Comparison of ENCODE assay signal across 8 mouse cellular contexts in genomic region chr6:21949771-21950448, GRCm38 (mm10). TPM values are rescaled to one million over a fixed set of nuclear protein-coding genes. Genes with fewer than 3 reads are reported as not detected.
DNase-seq lines count a peak whose midpoint lies in the region; ATAC-seq lines count a peak whose summit lies in the region.

No protein-coding gene starts in this region.

- peak overlapping the region; percentile 54 for H3K4me2 ChIP-seq in hindbrain, embryonic 16.5 days (ENCODE audit: low read length)

- peaks cover 8% of the 10 kb centered on the region for H3K4me1 ChIP-seq in hindbrain, embryonic 16.5 days (ENCODE audit: control insufficient read depth, insufficient read depth, low read depth, low read length)

- H3K79me2 ChIP-seq in macrophage (ENCODE audit: inconsistent target), result peaks cover 18% of the 10 kb centered on the region

- no peaks in the 10 kb centered on the region for H3K9me3 ChIP-seq in hindbrain, embryonic 16.5 days (ENCODE audit: control insufficient read depth, low read length)

- no peaks in the 10 kb centered on the region for H3K27me3 ChIP-seq in hindbrain, embryonic 16.5 days (replicated peaks; ENCODE audit: control insufficient read depth, insufficient read depth, low read length)

- WGBS in hindbrain, embryonic 16.5 days, result under 1% methylated on average over 41 of the region's 68 CpGs
- under 1% methylated on average over 56 of the region's 68 CpGs for WGBS in macrophage (ENCODE audit: missing documents)

- H3K27ac ChIP-seq in hindbrain, embryonic 16.5 days (ENCODE audit: low read depth, low read length), result peak overlapping the region; percentile 99
- H3K27ac ChIP-seq in macrophage, result peak overlapping the region; percentile 58

- H3K36me3 ChIP-seq in hindbrain, embryonic 16.5 days (ENCODE audit: control insufficient read depth, insufficient read depth, low read length), result no peaks in the 10 kb centered on the region; the same call in 1 of the 2 replicates
- H3K36me3 ChIP-seq in macrophage (ENCODE audit: inconsistent target), result peaks cover 12% of the 10 kb centered on the region

- ATAC-seq in hindbrain, embryonic 16.5 days, result peak; percentile 96

- peak overlapping the region; percentile 88 for H3K9ac ChIP-seq in hindbrain, embryonic 16.5 days (ENCODE audit: low read depth, low read length)

- peak; percentile 96 for DNase-seq in R1 (ENCODE audit: low read depth, low spot score)
- peak; percentile 99 for DNase-seq in cerebellum, postnatal 25 days
- peak; percentile 95 to 99 for DNase-seq in frontal cortex, postnatal 36 days (ENCODE audit: low spot score in 2 of 2)
- peak; percentile 96 to 98 for DNase-seq in left cerebral cortex, adult 18-20 months (ENCODE audit: low spot score in 2 of 2)
- DNase-seq in right cerebral cortex, adult 18-20 months, result peak; percentile 98
- peak; percentile 80 for DNase-seq in urinary bladder, postnatal 10 days (ENCODE audit: low spot score)

- H3K4me3 ChIP-seq in hindbrain, embryonic 16.5 days (ENCODE audit: low read length), result peak overlapping the region; percentile 72
- peak overlapping the region; percentile 63 for H3K4me3 ChIP-seq in macrophage (ENCODE audit: inconsistent target)

RNA-seq across cellular contexts. Expression of gene Ing3, which starts 0.5 kb away (rescaled TPM):
- polyA plus RNA-seq in hindbrain, embryonic 16.5 days (2015; fragmentation: Nextera tagmentation; extraction: Ambion mirVana), result 41.2 and 45.7 TPM in 2 replicates
- 10 to 100 TPM; 23.8 to 28.9 TPM for total RNA-seq in left cerebral cortex, adult 18-20 months (2021)
- total RNA-seq in macrophage (2018; cell fraction: chromatin; rRNA removed), result 10 to 100 TPM in 25 of 26 experiments, 1 to 10 TPM in 1; 7.5 to 45.1 (median 19.0) TPM
- total RNA-seq in macrophage (2018; cell fraction: cytosol; rRNA removed), result 10 to 100 TPM in 16 of 26 experiments, 1 to 10 TPM in 10; 4.4 to 24.4 (median 10.5) TPM
- 10 to 100 TPM in 15 of 26 experiments, 1 to 10 TPM in 11; 6.2 to 26.9 (median 10.9) TPM for total RNA-seq in macrophage (2018; cell fraction: nucleus; rRNA removed)
- polyA plus RNA-seq in macrophage (2018), result 6.7 to 16.5 TPM (median 13.4 TPM) in 3 replicates

RNA-seq across cellular contexts. Expression of gene Cped1, which starts 35.8 kb away (rescaled TPM):
- 3.1 and 5.2 TPM in 2 replicates for polyA plus RNA-seq in hindbrain, embryonic 16.5 days (2015; fragmentation: Nextera tagmentation; extraction: Ambion mirVana)
- 1 to 10 TPM; 3.7 to 5.9 TPM for total RNA-seq in left cerebral cortex, adult 18-20 months (2021)
- 1 to 10 TPM in 25 of 26 experiments, under 1 TPM in 1; 0.96 to 9.4 (median 3.4) TPM for total RNA-seq in macrophage (2018; cell fraction: chromatin; rRNA removed)
- 1 to 10 TPM in 8 of 26 experiments, under 1 TPM in 18; 0.46 to 1.5 (median 0.85) TPM for total RNA-seq in macrophage (2018; cell fraction: cytosol; rRNA removed)
- total RNA-seq in macrophage (2018; cell fraction: nucleus; rRNA removed), result 10 to 100 TPM in 1 of 26 experiments, 1 to 10 TPM in 21, under 1 TPM in 4; 0.58 to 10.0 (median 2.7) TPM
- polyA plus RNA-seq in macrophage (2018), result 0.33 to 2.0 TPM (median 1.5 TPM) in 3 replicates

Comparison
In these comparisons a context has a peak if more than half of its experiments do, and no peak if none do; other contexts are left out.
1. Peak in every context shown above with its lines: DNase-seq, ATAC-seq, H3K4me3 ChIP-seq and H3K27ac ChIP-seq.